Mouse (Mus musculus): ENCODE measurements around the gene 4930503B20Rik. TPM values are rescaled to one million over a fixed set of nuclear protein-coding genes. Genes with fewer than 3 reads are reported as not detected.
A peak's percentile ranks its signal among the peaks of the same experiment; 100 is the strongest.

Gene 4930503B20Rik
- polyA plus RNA-seq, 1 experiment: 0.08 TPM

GRCm38 (mm10) chr3:146650716-146651115 is 401 bp downstream of the 4930503B20Rik start:
- no peak for DNase-seq (ENCODE audit: low read depth)
- TF ChIP-seq CTCF (IDR thresholded peaks at IDR 0.05; ENCODE audit: borderline replicate concordance, extremely low read depth, insufficient read depth, insufficient read length): no peak
- TF ChIP-seq POLR2A (IDR thresholded peaks at IDR 0.05; ENCODE audit: borderline replicate concordance, extremely low read depth, insufficient read depth, insufficient read length, poor library complexity, severe bottlenecking): no peak

- TF ChIP-seq POLR2A (IDR thresholded peaks at IDR 0.05; ENCODE audit: borderline replicate concordance, extremely low read depth, insufficient read depth, insufficient read length, poor library complexity, severe bottlenecking) (no peak), CTCF (IDR thresholded peaks at IDR 0.05; ENCODE audit: borderline replicate concordance, extremely low read depth, insufficient read depth, insufficient read length) (no peak)
These were observed 1.7 kb downstream of the 4930503B20Rik start for GRCm38 (mm10) chr3:146649311-146649894.

GRCm38 (mm10) chr3:146641818-146642427 is 9.2 kb downstream of the 4930503B20Rik start:
- no peak for TF ChIP-seq CTCF (IDR thresholded peaks at IDR 0.05; ENCODE audit: borderline replicate concordance, extremely low read depth, insufficient read depth, insufficient read length)
- TF ChIP-seq POLR2A (IDR thresholded peaks at IDR 0.05; ENCODE audit: borderline replicate concordance, extremely low read depth, insufficient read depth, insufficient read length, poor library complexity, severe bottlenecking): no peak
- DNase-seq (ENCODE audit: low read depth): peak; percentile 70

More at GRCm38 (mm10) chr3:146649311-146649894, 1.7 kb downstream of the 4930503B20Rik start:
- DNase-seq (ENCODE audit: low read depth): no peak

GRCm38 (mm10) chr3:146632506-146632905 is 18.6 kb downstream of the 4930503B20Rik start:
- TF ChIP-seq CTCF (IDR thresholded peaks at IDR 0.05; ENCODE audit: borderline replicate concordance, extremely low read depth, insufficient read depth, insufficient read length): no peak
- TF ChIP-seq POLR2A (IDR thresholded peaks at IDR 0.05; ENCODE audit: borderline replicate concordance, extremely low read depth, insufficient read depth, insufficient read length, poor library complexity, severe bottlenecking): no peak
- no peak for DNase-seq (ENCODE audit: low read depth)

- no peak for DNase-seq (ENCODE audit: low read depth)
These were observed 22.7 kb downstream of the 4930503B20Rik start for GRCm38 (mm10) chr3:146628227-146628982.

GRCm38 (mm10) chr3:146625766-146626165 is 25.4 kb downstream of the 4930503B20Rik start:
- TF ChIP-seq POLR2A (IDR thresholded peaks at IDR 0.05; ENCODE audit: borderline replicate concordance, extremely low read depth, insufficient read depth, insufficient read length, poor library complexity, severe bottlenecking) (no peak), CTCF (IDR thresholded peaks at IDR 0.05; ENCODE audit: borderline replicate concordance, extremely low read depth, insufficient read depth, insufficient read length) (no peak)
- DNase-seq (ENCODE audit: low read depth): no peak

More at GRCm38 (mm10) chr3:146628227-146628982, 22.7 kb downstream of the 4930503B20Rik start:
- TF ChIP-seq CTCF (IDR thresholded peaks at IDR 0.05; ENCODE audit: borderline replicate concordance, extremely low read depth, insufficient read depth, insufficient read length) (no peak), POLR2A (IDR thresholded peaks at IDR 0.05; ENCODE audit: borderline replicate concordance, extremely low read depth, insufficient read depth, insufficient read length, poor library complexity, severe bottlenecking) (no peak)

- DNase-seq (ENCODE audit: low read depth): no peak
- TF ChIP-seq CTCF (IDR thresholded peaks at IDR 0.05; ENCODE audit: borderline replicate concordance, extremely low read depth, insufficient read depth, insufficient read length) (no peak), POLR2A (IDR thresholded peaks at IDR 0.05; ENCODE audit: borderline replicate concordance, extremely low read depth, insufficient read depth, insufficient read length, poor library complexity, severe bottlenecking) (no peak)
These were observed 29.2 kb downstream of the 4930503B20Rik start for GRCm38 (mm10) chr3:146621966-146622365.

GRCm38 (mm10) chr3:146620555-146621249 is 30.4 kb downstream of the 4930503B20Rik start:
- TF ChIP-seq CTCF (IDR thresholded peaks at IDR 0.05; ENCODE audit: borderline replicate concordance, extremely low read depth, insufficient read depth, insufficient read length) (no peak), POLR2A (IDR thresholded peaks at IDR 0.05; ENCODE audit: borderline replicate concordance, extremely low read depth, insufficient read depth, insufficient read length, poor library complexity, severe bottlenecking) (no peak)
- DNase-seq (ENCODE audit: low read depth): peak; percentile 53

- no peak for DNase-seq (ENCODE audit: low read depth)
- TF ChIP-seq POLR2A (IDR thresholded peaks at IDR 0.05; ENCODE audit: borderline replicate concordance, extremely low read depth, insufficient read depth, insufficient read length, poor library complexity, severe bottlenecking) (no peak), CTCF (IDR thresholded peaks at IDR 0.05; ENCODE audit: borderline replicate concordance, extremely low read depth, insufficient read depth, insufficient read length) (no peak)
These were observed 31.0 kb downstream of the 4930503B20Rik start for GRCm38 (mm10) chr3:146620101-146620500.

- no peak for TF ChIP-seq CTCF (IDR thresholded peaks at IDR 0.05; ENCODE audit: borderline replicate concordance, extremely low read depth, insufficient read depth, insufficient read length)
- TF ChIP-seq POLR2A (IDR thresholded peaks at IDR 0.05; ENCODE audit: borderline replicate concordance, extremely low read depth, insufficient read depth, insufficient read length, poor library complexity, severe bottlenecking): no peak
- DNase-seq (ENCODE audit: low read depth): no peak
These were observed 32.8 kb downstream of the 4930503B20Rik start for GRCm38 (mm10) chr3:146618357-146618756.

GRCm38 (mm10) chr3:146617946-146618345 is 33.2 kb downstream of the 4930503B20Rik start:
- TF ChIP-seq POLR2A (IDR thresholded peaks at IDR 0.05; ENCODE audit: borderline replicate concordance, extremely low read depth, insufficient read depth, insufficient read length, poor library complexity, severe bottlenecking) (no peak), CTCF (IDR thresholded peaks at IDR 0.05; ENCODE audit: borderline replicate concordance, extremely low read depth, insufficient read depth, insufficient read length) (no peak)
- DNase-seq (ENCODE audit: low read depth): no peak

Data from brain, embryonic 14.5 days (tissue).